ENCODE assay signal across 10 mouse cellular contexts in genomic region chr2:93214192-93214591, GRCm38 (mm10). TPM values are rescaled to one million over a fixed set of nuclear protein-coding genes. Genes with fewer than 3 reads are reported as not detected.
DNase-seq lines count a peak whose midpoint lies in the region; ATAC-seq and TF ChIP-seq lines count a peak whose summit lies in the region.
"Had no signal": no experiment of that assay in that cellular context is flagged by ENCODE, and none has a peak within 500 bp of the region (broad histone marks: within the 10 kb centered on the region; RNA-seq: fewer than 3 reads in every experiment).

No protein-coding gene starts in this region.

- H3K9ac ChIP-seq in lung, embryonic 14.5 days = no peak overlapping the region
- no peak overlapping the region for H3K9ac ChIP-seq in heart, embryonic 15.5 days
- H3K9ac ChIP-seq: limb, embryonic 15.5 days; neural tube, embryonic 12.5 days had no signal

- no peaks in the 10 kb centered on the region for H3K27me3 ChIP-seq in lung, embryonic 14.5 days (ENCODE audit: insufficient read depth, low read length)
- H3K27me3 ChIP-seq in heart, embryonic 15.5 days = no peaks in the 10 kb centered on the region
- H3K27me3 ChIP-seq: neural tube, embryonic 12.5 days had no signal

- H3K27ac ChIP-seq in lung, embryonic 14.5 days (ENCODE audit: low read depth) = peak overlapping the region; percentile 24; the same call in 1 of the 2 replicates
- no peak overlapping the region for H3K27ac ChIP-seq in heart, embryonic 15.5 days
- H3K27ac ChIP-seq in gastrocnemius, adult 2 months = no peak overlapping the region
- H3K27ac ChIP-seq in layer of hippocampus, adult 2 months = no peak overlapping the region
- H3K27ac ChIP-seq: limb, embryonic 15.5 days; neural tube, embryonic 12.5 days had no signal

- TF ChIP-seq POLR2A in lung, adult 2 months (IDR thresholded peaks at IDR 0.05; ENCODE audit: borderline replicate concordance, extremely low read depth, low read depth, low read length) = no peak

- TF ChIP-seq CTCF in lung, embryonic 14.5 days (IDR thresholded peaks at IDR 0.05; ENCODE audit: low read depth) = no peak
- no peak for TF ChIP-seq CTCF in lung, adult 2 months (IDR thresholded peaks at IDR 0.05; ENCODE audit: insufficient read depth, low read length)
- TF ChIP-seq CTCF in gastrocnemius, adult 2 months (IDR thresholded peaks at IDR 0.05) = no peak
- TF ChIP-seq CTCF in layer of hippocampus, adult 2 months (conservative IDR thresholded peaks at IDR 0.05) = no peak

- peaks cover 9% of the 10 kb centered on the region for H3K4me1 ChIP-seq in lung, embryonic 14.5 days (ENCODE audit: insufficient read depth)
- peaks cover 13% of the 10 kb centered on the region; the same call in 1 of the 2 replicates for H3K4me1 ChIP-seq in lung, adult 2 months (ENCODE audit: control insufficient read depth, insufficient read depth, low read length)
- peaks cover 26% of the 10 kb centered on the region for H3K4me1 ChIP-seq in heart, embryonic 15.5 days (replicated peaks)

- H3K9me3 ChIP-seq in lung, embryonic 14.5 days (ENCODE audit: low read depth, low read length) = no peaks in the 10 kb centered on the region
- no peaks in the 10 kb centered on the region for H3K9me3 ChIP-seq in heart, embryonic 15.5 days (replicated peaks)
- H3K9me3 ChIP-seq: limb, embryonic 15.5 days; neural tube, embryonic 12.5 days had no signal

- no peak for ATAC-seq in lung, embryonic 14.5 days (ENCODE audit: insufficient read depth)
- peak; percentile 34; the same call in 1 of the 2 replicates for ATAC-seq in heart, embryonic 15.5 days (replicated peaks; ENCODE audit: insufficient number of reproducible peaks, insufficient read depth, low FRiP score, low read depth)

- peak; percentile 41 for DNase-seq in adrenal gland, postnatal 10 days
- DNase-seq in adrenal gland, postnatal 4 days (ENCODE audit: low spot score in 2 of 2) = no peak
- DNase-seq in lung, embryonic 14.5 days = peak; percentile 56
- DNase-seq in lung, adult 2 months = no peak
- peak; percentile 20 for DNase-seq in lung, postnatal 25 days (ENCODE audit: low spot score)
- DNase-seq in gastrocnemius, adult 2 months = no peak
- no peak for DNase-seq in layer of hippocampus, adult 2 months (ENCODE audit: low spot score in 2 of 2)

- no peak overlapping the region for H3K4me2 ChIP-seq in lung, embryonic 14.5 days
- no peak overlapping the region for H3K4me2 ChIP-seq in heart, embryonic 15.5 days
- H3K4me2 ChIP-seq: limb, embryonic 15.5 days; neural tube, embryonic 12.5 days had no signal

- WGBS in lung, embryonic 14.5 days = 73% methylated on average over 1 of the region's 1 CpGs
- 52% methylated on average over 1 of the region's 1 CpGs for WGBS in lung, adult 2 months
- WGBS in heart, embryonic 15.5 days = 70% methylated on average over 1 of the region's 1 CpGs

- intact Hi-C loops in gastrocnemius, adult 2 months (cut with DNase I) = no loop called here

- H3K36me3 ChIP-seq in lung, embryonic 14.5 days (ENCODE audit: insufficient read depth) = peaks cover 7% of the 10 kb centered on the region; the same call in 1 of the 2 replicates
- H3K36me3 ChIP-seq in heart, embryonic 15.5 days = peaks cover 13% of the 10 kb centered on the region; the same call in 1 of the 2 replicates
- H3K36me3 ChIP-seq: limb, embryonic 15.5 days had no signal

- no peak overlapping the region for H3K4me3 ChIP-seq in lung, embryonic 14.5 days (ENCODE audit: low read depth, low read length)
- no peak overlapping the region for H3K4me3 ChIP-seq in lung, adult 2 months (replicated peaks; ENCODE audit: extremely low read depth, low read depth, low read length)
- no peak overlapping the region for H3K4me3 ChIP-seq in heart, embryonic 15.5 days
- H3K4me3 ChIP-seq in gastrocnemius, adult 2 months = no peak overlapping the region
- H3K4me3 ChIP-seq in layer of hippocampus, adult 2 months = no peak overlapping the region
- H3K4me3 ChIP-seq: limb, embryonic 15.5 days; neural tube, embryonic 12.5 days had no signal

RNA-seq across cellular contexts. Expression of gene Trp53i11, which starts 26.8 kb away (rescaled TPM):
- 10 to 100 TPM; 87.9 to 89.8 TPM for total RNA-seq in adrenal gland, postnatal 10 days (2021)
- 100 to 1,000 TPM; 114 to 117 TPM for total RNA-seq in adrenal gland, postnatal 4 days (2021)
- polyA plus RNA-seq in lung, embryonic 14.5 days (2014; fragmentation: Nextera tagmentation; extraction: Ambion mirVana) = 46.7 and 51.1 TPM in 2 replicates
- polyA plus RNA-seq in lung, adult 2 months (2012; rRNA removed) = 31.8 and 37.5 TPM in 2 replicates
- 19.7 and 31.6 TPM in 2 replicates for polyA plus RNA-seq in heart, embryonic 15.5 days (2015; fragmentation: Nextera tagmentation; extraction: Ambion mirVana)
- total RNA-seq in gastrocnemius, adult 2 months (2021) = 1 to 10 TPM; 3.4 to 6.1 TPM
- 10 to 100 TPM; 87.6 to 89.0 TPM for total RNA-seq in layer of hippocampus, adult 2 months (2021)

Comparison
In these comparisons a context has a peak if more than half of its experiments do, and no peak if none do; other contexts are left out.
1. DNase-seq: peak in adrenal gland, postnatal 10 days (single experiment), lung, embryonic 14.5 days (single experiment) and lung, postnatal 25 days (single experiment); none in adrenal gland, postnatal 4 days (0 of 2), lung, adult 2 months (single experiment), gastrocnemius, adult 2 months (single experiment) and layer of hippocampus, adult 2 months (0 of 2).
2. RNA of gene Trp53i11, which starts 26.8 kb away (total RNA-seq): 114 to 117 TPM in adrenal gland, postnatal 4 days, 87.9 to 89.8 TPM in adrenal gland, postnatal 10 days and 87.6 to 89.0 TPM in layer of hippocampus, adult 2 months; 3.4 to 6.1 TPM in gastrocnemius, adult 2 months; every median in the first group is over 10 times any median in the second.